Mouse (Mus musculus): ENCODE measurements around the gene Cracr2a.

Gene Cracr2a

GRCm38 (mm10) chr6:127692298-127692697 is 131.2 kb downstream of the Cracr2a start:
- peak; percentile 71 for DNase-seq (ENCODE audit: low read depth, low spot score)

GRCm38 (mm10) chr6:127693681-127694080 is 132.5 kb downstream of the Cracr2a start:
- DNase-seq (ENCODE audit: low read depth, low spot score): peak; percentile 61

GRCm38 (mm10) chr6:127701036-127701783 is 140.1 kb downstream of the Cracr2a start:
- DNase-seq (ENCODE audit: low read depth, low spot score): peak; percentile 40

- DNase-seq (ENCODE audit: low read depth, low spot score): peak; percentile 24
Measured at GRCm38 (mm10) chr6:127708218-127708628, 147.1 kb downstream of the Cracr2a start.

GRCm38 (mm10) chr6:127714906-127715305 is 153.8 kb downstream of the Cracr2a start:
- no peak for DNase-seq (ENCODE audit: low read depth, low spot score)

- DNase-seq (ENCODE audit: low read depth, low spot score): no peak
Measured at GRCm38 (mm10) chr6:127715428-127715827, 154.3 kb downstream of the Cracr2a start.

GRCm38 (mm10) chr6:127717239-127718137 is 156.3 kb downstream of the Cracr2a start:
- DNase-seq (ENCODE audit: low read depth, low spot score): no peak

GRCm38 (mm10) chr6:127719875-127720274 is 158.7 kb downstream of the Cracr2a start:
- peak; percentile 61 for DNase-seq (ENCODE audit: low read depth, low spot score)

- peak; percentile 40 for DNase-seq (ENCODE audit: low read depth, low spot score)
Measured at GRCm38 (mm10) chr6:127723126-127723525, 162.0 kb downstream of the Cracr2a start.
